Mouse (Mus musculus) embryonic fibroblast, embryonic 13.5 days (primary cell): ENCODE data around the gene Cyp4a31.

Experiments used
- CTCF ChIP-seq: IDR thresholded peaks from 2 replicates; pipeline ENCODE4 v1.5.1; 2011; ENCODE audit warnings: mild to moderate bottlenecking, control low read depth, low read length, moderate library complexity, borderline replicate concordance; ENCODE audit not compliant: insufficient read depth
- POLR2A ChIP-seq: IDR thresholded peaks from 2 replicates; pipeline ENCODE4 v1.6.1; 2011; ENCODE audit warnings: low read depth, mild to moderate bottlenecking, control low read depth, low read length, moderate library complexity

GRCm38 (mm10) chr4:115563401-115563800, at the start of gene Cyp4a31:
- TF ChIP-seq POLR2A: no peak
- TF ChIP-seq CTCF: no peak
